Mouse (Mus musculus): ENCODE measurements around the gene Tpm1.

The Tpm1 gene

DNA sequence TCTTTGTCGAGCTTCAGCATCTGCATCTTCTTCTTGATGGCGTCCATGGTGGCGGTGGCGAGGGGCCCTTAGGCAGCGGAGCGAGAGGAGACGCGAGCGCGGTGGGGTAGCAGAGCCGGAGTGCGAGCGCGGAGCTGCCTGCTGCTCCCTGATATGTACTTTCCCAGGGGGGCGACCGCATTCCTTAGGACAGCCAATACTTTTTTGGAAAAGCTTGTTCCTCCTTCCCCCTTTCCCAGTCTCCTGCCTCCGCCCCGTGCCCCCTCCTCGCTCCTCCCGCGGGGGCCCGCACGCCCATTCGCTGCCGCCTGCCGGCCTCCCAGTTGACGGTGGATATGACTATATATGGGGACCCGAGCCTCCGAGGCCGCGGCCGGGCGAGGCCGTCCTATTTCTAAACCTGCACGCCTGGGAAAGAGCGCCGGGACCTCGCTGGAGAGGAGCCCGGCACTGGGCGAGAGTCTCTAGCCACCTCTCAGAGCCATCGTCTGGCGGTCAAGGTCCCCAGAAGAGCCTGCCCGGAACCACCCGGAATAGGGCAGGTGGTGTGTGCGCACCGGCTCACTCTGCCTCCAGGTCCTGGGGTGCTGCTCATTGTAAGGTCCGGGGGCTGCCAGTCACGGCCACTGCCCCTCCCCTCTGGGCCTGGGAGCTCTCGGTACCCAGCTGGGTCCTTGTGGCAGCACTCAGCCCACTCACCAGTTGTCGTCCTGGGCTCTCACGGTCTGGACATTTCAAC lies at the start of gene Tpm1:
Gene Tpm1, minus strand, starts transcription at position 321 of the 739 bp plus-strand sequence.
- DNase-seq (ENCODE audit: low read depth, low spot score), result peak; percentile 70

DNA sequence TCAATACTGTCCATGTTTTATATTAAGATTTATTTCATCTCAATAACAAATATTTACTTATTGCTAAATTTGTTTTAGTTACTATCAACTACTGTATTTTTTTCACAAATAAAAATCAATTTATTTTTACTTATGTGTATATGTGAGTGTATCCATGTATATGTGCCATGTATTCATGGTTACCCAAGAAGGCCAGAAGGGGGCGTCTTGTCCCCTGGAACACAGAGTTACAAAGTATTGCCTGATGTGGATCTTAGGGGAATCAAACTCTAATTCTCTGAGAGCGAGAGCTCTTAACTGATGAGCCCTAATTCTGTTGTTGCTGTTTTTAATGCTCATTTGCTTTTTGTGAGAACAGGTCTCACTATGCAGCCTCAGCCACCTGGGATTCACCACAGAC lies 45.2 kb upstream of the Tpm1 start:
- no peak for DNase-seq (ENCODE audit: low read depth, low spot score)

DNA sequence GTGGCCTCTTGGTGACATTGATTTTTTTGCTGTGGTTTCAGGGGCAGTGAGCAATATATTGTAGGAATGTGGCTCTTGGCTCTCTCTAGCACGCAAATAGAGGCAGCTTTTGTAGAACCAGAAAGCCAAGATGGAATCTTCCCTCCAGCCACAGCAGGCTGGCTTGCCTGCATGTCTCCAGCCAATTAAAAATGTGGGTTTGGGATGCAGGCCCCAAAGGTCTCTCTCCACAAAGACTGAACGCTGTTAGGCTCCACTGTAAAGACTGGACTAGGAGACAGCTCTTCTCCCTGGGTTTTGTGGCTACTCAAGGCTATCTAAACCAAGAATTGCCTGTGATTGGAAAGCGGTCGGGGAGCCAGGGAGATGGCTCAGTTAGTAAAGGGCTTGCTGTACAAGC lies 43.0 kb upstream of the Tpm1 start:
- DNase-seq (ENCODE audit: low read depth, low spot score), result no peak

DNA sequence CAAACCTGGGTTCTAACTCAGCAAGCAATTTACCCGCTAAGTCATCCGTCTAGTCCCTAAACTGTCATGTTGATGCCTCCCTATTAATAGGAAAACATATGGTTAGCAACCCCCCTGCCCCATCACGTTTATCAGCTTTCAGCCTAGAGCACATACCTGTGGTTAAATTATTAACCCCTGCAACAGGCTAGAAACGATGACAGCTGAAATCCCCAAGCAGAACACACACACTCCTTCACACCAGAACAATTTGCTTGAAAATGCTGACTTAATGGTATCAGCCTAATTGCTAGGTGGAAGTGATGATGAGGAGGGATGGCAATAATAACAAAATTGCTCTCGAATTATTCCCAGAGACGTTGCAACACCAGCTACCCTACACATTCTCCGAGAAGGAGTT lies 42.4 kb upstream of the Tpm1 start:
- no peak for DNase-seq (ENCODE audit: low read depth, low spot score)

DNA sequence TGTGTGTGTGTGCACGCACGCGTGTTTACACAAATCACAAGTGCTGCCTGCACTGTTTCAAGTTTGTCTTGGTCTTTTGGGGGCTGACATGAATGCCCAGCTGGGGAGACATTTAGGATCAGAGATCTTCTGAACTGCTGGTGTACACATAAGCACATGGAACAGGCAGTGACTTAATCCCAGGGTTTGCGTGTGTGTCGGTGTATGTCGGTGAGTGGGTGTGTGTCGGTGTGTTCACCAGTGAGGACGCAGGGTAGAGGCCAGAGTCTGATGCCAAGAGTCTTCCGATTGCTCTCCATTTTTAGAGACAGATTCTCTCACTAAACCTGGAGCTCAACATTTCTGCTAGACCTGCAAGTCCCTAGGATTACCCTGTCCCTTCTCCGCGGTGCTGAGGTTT lies 41.9 kb upstream of the Tpm1 start:
- DNase-seq (ENCODE audit: low read depth, low spot score), result no peak

DNA sequence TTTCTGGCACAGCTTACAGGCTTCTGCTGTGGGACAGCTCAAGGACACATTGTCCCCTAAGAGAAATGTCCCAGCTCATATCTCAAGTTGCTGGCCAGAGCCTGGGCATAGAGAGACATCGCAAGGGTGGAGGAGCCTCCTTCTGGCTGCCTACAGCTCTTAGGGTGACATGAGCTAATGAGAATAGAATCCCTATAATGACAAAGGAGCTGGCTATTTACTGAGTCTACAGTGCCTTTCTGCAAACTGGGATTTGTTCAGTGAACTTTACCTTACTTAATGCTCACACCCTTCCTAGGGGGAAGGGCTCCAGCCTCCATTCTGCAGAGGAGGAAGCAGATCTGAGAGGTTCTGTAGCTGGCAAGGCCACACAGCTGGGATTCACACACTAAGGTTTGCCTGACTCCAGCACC lies 41.4 kb upstream of the Tpm1 start:
- DNase-seq (ENCODE audit: low read depth, low spot score), result no peak

DNA sequence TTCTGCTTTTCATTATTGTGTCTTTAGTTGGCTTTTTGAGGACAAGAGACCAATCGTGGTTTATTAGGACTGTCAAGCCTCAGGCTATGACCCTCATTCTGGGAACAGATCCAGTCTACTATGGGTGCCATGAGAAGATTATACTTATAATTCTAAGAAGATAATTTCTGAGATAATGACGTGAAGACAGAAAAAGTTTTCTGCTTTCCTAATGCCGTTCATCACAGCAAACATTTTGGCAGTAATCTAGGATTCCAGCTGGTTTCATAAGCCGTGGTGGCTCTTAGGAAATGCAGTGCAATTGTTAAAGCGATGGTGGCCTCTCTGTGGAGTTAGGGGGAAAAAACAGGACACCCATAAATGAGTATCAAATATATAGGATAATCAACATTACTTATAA lies 40.0 kb upstream of the Tpm1 start:
- DNase-seq (ENCODE audit: low read depth, low spot score), result no peak

DNA sequence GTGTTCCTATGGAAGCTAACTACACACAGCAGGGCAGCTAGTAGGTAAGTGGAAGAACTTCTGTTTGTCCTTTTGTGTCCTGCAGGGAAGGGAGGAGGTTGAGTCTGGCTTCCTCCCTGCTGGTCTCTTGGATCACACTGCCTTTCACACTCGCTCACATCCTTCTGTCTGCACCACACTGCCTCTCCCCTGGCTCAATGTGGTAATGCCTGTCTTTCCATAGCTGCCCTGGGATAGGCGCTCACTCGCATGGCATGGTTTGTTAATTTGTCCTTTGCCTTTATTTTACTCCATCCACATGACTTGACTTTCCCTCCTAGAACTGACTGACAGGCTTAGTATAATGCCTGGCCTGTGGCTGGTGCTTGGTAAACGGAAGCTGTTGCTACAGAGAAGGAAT lies 34.6 kb upstream of the Tpm1 start:
- DNase-seq (ENCODE audit: low read depth, low spot score), result no peak

DNA sequence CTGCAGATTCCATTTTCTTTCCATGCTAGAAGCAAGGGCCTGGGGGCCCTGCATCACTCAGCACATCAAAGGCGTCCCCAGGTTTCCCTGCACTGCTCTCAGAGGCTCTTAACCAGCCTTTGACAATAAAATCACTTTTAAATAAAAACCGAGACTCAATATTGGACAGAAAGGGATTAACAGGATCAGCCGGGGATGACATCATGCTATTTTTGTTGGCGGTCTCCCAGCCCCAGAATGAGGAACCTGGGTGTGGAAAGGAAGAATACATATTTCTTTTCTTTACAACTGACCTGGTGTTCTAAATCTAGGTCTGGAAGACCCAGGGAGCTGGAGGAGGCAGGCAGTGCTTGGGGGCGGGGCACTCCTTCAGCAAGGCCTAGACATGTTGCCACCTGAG lies 32.5 kb upstream of the Tpm1 start:
- no peak for DNase-seq (ENCODE audit: low read depth, low spot score)

DNA sequence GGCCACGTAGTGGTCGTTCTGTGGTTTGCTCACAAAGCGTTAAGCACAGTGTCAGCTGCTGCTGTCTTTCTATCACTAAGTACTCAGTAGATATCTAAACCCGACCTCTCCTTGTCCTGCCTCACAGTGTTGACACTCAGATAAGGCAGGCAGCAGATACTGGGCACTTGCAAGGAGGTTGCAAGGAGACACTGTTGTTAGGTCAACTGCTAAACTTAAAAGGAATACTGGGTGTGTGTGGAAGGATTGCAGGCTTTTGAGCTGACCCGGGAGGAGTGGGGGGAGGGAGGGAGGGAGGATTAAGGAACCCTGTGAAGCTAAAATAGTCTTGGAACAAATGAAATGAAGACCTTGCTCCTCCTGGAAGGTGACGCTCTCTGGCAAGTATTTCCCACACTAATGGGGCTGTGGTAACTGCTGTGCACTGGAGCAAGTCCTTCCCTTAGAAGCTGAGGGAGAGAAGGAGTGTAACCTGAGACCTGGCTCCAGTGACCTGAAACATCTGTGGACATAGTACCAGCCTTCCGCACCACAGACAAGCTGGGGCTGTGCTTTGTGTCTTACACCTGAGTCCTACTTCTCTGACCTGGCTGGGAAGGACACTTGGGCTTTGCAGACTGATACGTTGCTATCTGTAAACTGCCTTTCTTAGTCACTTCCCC lies 28.6 kb upstream of the Tpm1 start:
- no peak for DNase-seq (ENCODE audit: low read depth, low spot score)

DNA sequence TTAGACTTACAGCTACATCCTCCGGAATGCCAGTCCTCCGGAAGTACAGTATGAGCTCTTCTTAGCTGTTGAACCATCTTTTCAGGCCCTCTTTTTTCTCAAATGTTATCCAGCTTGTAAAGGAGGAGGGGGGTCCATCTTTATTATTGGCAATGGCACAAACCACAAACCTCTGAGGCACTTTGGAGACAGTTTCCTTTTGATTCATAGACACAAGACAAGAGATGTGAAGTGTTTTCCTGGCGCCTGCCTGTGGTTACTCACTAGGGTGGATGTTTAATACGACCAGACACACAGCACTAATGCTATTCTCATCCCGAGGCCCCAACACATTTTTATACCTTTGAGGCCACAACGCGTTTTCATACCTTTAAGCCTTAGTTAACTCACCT lies 28.1 kb upstream of the Tpm1 start:
- DNase-seq (ENCODE audit: low read depth, low spot score), result no peak

DNA sequence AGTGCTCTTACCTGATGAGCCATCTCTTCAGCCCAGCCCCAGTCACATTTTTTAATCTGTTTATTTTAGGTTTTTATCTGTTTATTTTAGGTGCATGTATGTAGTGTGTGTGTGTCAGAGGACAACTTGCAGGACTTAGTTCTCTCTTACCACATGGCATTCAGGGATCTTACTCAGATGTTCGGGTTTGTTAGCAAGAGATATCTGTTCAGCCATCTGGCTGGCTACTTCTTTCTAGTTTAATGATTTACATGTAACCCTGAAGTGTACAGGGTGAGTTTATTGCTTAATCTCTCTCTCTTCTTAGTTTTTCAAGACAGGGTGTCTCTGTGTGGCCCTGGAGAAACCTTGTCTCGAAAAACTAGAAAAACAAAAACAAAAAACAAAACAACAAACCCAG lies 23.0 kb upstream of the Tpm1 start:
- no peak for DNase-seq (ENCODE audit: low read depth, low spot score)

DNA sequence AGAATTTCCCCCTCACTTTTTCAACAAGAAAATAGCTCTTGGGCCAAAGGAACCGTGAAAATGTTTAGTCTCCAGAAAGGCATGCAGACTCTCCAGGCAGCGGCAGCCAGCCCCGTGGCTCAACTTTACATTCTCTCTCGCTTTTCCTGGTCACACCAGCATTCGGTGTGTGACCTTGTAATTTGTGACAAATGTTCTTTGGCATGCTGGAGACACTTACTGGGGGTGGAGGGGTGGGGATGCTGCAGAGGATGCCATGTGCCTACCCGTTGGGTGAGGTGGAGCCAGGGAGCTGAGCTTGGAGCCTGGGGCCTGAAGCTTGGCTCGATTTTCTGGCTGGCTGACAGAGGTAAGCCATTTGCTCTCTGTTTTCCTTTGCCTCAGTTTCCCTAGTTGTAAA lies 22.4 kb upstream of the Tpm1 start:
- DNase-seq (ENCODE audit: low read depth, low spot score), result peak; percentile 19

DNA sequence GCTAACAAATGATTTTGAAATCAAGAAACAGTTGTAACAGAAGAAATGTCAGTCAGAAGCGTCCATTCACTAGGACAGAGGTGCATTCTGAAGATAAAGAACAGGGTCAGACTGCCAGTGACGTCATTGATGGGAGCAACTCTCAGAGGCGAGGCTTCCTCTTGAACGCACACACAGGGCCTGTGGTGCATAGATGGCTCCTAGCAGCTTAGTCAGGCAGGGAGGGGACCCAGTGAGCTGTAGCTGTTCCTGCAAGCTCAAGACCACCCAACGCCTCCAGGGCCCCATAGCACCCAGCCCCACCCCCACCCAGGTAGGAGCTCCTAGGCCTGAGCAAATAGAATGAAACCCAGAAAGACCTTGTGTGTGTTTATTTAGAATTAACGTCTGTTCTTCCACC lies 21.9 kb upstream of the Tpm1 start:
- DNase-seq (ENCODE audit: low read depth, low spot score), result no peak

DNA sequence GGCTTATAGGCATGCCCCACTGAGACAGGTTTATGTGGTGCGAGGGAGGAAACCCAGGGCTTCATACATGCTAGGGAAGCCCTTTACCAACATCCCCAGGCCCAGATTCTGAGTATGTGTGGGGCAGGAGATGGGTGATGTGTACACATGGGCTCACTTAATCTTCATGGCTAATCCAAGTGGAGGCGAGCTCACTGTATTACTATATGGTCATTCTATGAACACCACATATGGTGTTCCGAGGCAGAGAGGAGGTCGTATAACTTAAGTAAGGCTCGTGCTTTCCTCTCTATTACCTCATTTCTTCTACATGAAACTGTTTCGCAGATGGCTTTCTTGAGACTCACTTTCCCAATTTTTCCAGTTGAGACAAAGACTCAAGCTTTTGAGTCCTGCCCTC lies 17.4 kb upstream of the Tpm1 start:
- no peak for DNase-seq (ENCODE audit: low read depth, low spot score)

DNA sequence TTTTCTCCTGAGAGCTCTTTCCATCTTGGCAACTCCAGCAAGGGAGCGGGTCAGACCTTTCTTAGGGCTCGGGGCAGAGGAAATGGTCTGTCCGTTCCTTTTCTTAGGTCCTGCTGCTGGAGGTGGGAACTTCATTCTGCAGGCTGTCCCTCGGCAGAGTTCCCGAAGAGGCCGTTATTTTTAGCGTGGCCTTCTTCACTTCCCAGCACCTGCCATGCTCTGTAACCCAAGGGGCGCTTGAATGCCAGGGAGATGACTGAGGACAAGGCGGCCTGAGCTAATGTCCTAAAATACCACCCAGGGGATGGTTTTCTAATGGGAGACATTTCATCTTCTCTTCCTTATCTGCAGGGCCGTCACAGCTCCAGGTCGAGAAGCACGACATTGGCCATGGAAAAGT lies 10.5 kb upstream of the Tpm1 start:
- no peak for DNase-seq (ENCODE audit: low read depth, low spot score)

DNA sequence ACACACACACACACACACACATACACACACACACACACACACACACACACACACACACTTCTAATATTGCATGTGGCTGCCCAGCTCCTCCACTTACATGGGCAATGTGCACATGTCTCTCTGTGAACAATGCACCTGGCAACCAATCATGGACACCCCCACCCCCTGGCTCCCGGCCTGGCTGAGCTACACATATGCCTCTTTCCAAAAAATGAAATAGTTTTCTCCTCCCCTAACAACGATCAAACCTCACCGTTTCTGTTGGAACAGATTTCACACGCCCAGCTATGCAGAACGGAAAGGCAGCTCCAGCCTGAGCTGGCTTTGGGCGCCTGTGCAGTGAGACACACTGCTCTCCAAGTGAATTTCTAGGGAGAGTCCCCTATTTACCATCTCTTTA lies 9.2 kb upstream of the Tpm1 start:
- DNase-seq (ENCODE audit: low read depth, low spot score), result peak; percentile 58

DNA sequence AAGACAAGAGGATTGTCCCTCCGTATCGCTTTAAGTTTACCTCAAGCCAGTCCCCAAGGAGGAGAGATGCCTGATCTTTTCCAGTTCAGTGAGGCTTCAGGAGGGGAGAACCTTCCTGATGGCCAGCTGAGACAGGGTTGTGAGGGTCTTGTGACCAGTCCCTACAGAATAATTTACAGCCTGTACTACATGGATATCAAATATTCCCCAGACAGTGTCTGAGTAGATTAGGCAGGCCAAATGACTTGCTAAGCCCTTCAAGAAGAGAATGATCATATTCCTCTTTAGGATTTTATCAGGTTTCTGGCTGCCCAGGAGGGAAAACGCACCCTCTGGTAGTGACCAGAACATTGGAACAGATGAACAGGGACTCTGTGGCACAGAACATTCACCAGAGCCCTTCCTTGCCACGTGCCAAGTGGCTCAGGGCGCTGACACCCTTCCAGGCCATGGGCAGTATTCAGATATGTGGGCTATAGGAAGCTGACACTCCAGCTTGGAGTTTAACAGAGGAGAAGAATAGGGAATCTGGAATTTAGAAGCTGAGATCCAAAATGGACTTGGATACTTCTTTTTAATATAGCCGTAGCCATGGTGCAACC lies 1.6 kb upstream of the Tpm1 start:
- DNase-seq (ENCODE audit: low read depth, low spot score), result no peak

DNA sequence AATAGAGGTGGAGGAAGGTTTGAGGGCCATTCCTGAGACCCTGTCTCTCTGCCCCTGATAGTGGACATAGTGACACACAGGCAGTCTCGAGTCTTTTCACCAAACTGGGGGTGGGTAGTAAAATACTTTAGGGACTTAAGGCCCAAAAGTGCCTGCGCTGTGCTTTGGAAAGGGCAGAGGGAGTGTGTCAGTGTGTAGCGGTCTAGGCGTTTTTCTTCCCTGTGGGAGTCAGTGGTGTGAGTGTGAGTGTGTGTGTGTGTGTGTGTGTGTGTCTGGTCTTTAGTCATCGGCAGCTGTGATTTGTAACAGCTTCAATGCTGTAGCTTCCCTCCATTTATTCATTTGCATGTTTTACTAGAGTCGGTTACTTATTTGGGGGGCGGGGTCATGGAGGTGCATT lies 630 bp upstream of the Tpm1 start:
- DNase-seq (ENCODE audit: low read depth, low spot score), result peak; percentile 59

DNA sequence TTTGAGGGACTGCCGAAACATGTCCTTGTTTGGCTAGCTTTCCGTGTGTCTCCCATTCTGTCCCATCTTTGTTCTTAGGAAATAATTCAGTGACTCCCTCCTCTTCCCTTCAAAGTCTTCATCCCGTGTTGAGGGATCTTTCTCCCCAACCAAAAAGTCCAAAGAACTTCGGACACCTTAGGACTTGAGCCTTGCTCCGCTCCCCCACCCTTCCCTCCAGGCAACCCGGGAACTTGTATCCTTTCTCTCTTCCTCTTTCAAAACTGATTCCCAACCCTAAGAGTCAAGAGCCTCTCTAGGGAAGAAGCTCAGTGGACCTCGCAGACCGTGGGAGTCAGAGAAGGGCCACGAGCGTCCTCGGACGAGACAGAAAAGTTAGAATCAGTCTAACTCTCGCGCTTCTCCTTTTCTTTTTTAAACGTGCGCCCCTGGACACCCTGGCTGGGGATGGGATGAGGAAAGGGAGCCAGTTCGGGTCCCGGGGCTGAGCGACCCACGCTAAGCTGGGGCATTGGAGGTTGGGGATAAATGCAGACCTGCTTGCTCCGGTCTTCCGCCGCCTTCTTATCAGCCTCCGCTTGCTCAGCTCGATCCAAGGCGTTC lies 622 bp downstream of the Tpm1 start:
- no peak for DNase-seq (ENCODE audit: low read depth, low spot score)

DNA sequence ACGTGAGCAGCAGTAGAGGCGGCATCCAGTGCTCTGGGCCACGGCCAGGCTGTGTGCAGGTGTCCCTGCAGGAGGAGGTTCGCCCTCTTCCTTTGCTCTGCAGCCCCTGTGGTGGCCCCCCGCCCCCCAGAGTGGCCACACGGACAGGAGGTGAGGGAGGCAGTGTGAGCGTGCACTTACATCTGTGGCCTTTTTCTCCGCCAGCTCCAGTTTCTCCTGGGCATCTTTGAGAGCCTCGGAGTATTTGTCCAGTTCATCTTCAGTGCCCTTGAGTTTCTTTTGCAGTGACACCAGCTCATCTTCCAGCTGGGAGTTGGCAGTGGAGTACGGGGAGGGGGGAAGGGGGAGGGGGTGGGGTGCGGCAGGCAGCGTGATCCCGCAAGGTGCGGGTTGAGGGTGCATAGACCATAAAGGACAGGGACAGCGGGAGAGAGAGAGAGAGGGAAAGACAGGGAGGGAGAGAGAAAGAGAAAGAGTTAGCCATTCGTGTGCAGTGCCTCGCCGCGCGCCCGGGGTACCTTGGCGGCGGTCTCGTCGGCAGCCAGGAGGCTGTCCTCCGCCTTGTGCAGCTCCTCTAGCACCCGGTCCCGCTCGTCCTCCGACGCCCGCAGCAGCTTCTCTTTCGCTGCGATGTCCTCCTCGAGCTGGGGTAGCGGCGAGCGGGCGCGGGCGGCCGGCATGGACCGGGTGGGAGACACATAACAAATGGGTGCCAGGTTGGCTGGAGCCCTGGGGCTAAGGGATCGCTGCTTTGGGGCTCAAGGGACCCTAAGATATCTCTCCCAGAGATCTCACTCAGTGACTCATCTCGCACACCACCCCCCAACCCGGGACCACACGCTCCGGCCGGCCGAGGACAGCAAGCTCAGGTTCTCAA lies 1.4 kb downstream of the Tpm1 start:
- DNase-seq (ENCODE audit: low read depth, low spot score), result peak; percentile 46
